Mouse (Mus musculus) hindbrain, embryonic 10.5 days (tissue): ENCODE measurements around the gene Epb41l1. TPM values are rescaled to one million over a fixed set of nuclear protein-coding genes. Genes with fewer than 3 reads are reported as not detected.

Source experiments
- DNase-seq: peaks from one replicate; pipeline ENCODE4 v3.0.0-alpha.2; 2017; ENCODE audit warnings: low spot score
- H3K27ac ChIP-seq: fragments of 300-500 bp; sonication (generic); 2 replicates; pipeline ENCODE4 v1.5.1; 2016; ENCODE audit warnings: mild to moderate bottlenecking, moderate library complexity
- H3K27me3 ChIP-seq: fragments of 300-500 bp; sonication (generic); 2 replicates; pipeline ENCODE4 v1.6.1; 2016; ENCODE audit warnings: mild to moderate bottlenecking; ENCODE audit not compliant: poor library complexity, insufficient read depth, severe bottlenecking
- H3K36me3 ChIP-seq: fragments of 300-500 bp; sonication (generic); 2 replicates; pipeline ENCODE4 v1.6.1; 2016; ENCODE audit warnings: mild to moderate bottlenecking, moderate library complexity
- H3K4me1 ChIP-seq: fragments of 300-500 bp; sonication (generic); replicated peaks from 2 replicates; pipeline ENCODE4 v1.6.1; 2016; ENCODE audit warnings: mild to moderate bottlenecking
- H3K4me3 ChIP-seq: fragments of 300-500 bp; sonication (generic); 2 replicates; pipeline ENCODE4 v1.5.1; 2016; ENCODE audit warnings: mild to moderate bottlenecking, moderate library complexity
- H3K9me3 ChIP-seq: fragments of 300-500 bp; sonication (generic); 2 replicates; pipeline ENCODE4 v1.6.1; 2016; ENCODE audit warnings: mild to moderate bottlenecking, moderate library complexity
- WGBS: fragments of 180-500 bp; shearing (Covaris S2); methylation state at CpG from one replicate; pipeline ENCODE4 v1.1.7; 2016; 5-methylcytosine and 5-hydroxymethylcytosine counted together
- polyA plus RNA-seq: library from polyadenylated mRNA; unstranded; fragments of >200 nt; fragmentation: Nextera tagmentation; extraction: Ambion mirVana; gene quantifications from 2 replicates; pipeline ENCODE4 v1.2.1, GENCODE M21; 2016

The Epb41l1 gene
- polyA plus RNA-seq, 1 experiment from 2014 or later, result 2.1 TPM

DNA sequence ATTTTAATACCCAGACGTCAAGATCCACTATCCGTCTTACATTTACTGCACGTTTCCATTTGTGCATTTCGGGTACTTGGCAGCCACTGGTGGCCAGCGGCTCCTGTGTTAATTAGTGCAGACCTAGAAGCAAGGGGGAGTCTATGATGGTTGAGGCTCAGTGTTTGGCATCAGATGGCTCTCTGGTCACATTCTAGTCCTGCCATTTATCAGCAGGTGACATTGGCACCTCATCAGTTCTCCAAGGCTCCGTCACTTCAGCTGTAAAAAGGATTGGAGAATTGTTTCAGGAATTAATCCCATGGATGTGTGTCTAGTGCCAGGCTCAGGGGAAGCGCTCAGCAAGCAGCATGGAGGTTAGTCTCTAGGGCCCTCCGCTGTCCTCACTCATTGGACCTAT is 51.6 kb downstream of the Epb41l1 start:
- DNase-seq, result no peak
- no peaks in the 10 kb centered on the region for H3K36me3 ChIP-seq
- H3K4me3 ChIP-seq, result no peak overlapping the region
- H3K27ac ChIP-seq, result no peak overlapping the region
- H3K27me3 ChIP-seq, result peaks cover 30% of the 10 kb centered on the region
- peaks cover 51% of the 10 kb centered on the region for H3K4me1 ChIP-seq
- 90% methylated on average over 8 of the region's 8 CpGs for WGBS
- no peaks in the 10 kb centered on the region for H3K9me3 ChIP-seq

DNA sequence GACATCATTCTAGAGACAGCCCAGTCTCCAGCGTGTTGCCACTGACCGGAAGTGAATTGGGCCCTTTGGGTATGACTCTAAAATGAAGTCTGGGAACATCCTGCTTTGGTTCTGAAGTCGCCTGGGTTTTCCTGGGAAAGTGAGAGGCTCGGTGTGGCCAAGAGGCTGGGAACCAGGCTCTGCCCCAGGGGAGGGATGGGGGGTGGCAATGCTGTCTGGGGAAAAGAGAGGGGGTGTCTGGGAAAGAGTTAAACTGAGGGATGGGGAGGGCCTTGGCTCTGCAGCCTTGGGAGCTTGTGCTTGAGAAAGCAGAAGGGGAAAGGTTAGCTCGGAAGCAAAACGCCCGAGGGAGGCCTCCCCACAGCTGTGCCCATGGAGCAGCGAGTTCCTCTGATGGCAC is 53.0 kb downstream of the Epb41l1 start:
- no peak overlapping the region for H3K27ac ChIP-seq
- no peaks in the 10 kb centered on the region for H3K36me3 ChIP-seq
- no peaks in the 10 kb centered on the region for H3K9me3 ChIP-seq
- peaks cover 37% of the 10 kb centered on the region for H3K27me3 ChIP-seq
- WGBS, result 71% methylated on average over 8 of the region's 8 CpGs
- no peak overlapping the region for H3K4me3 ChIP-seq
- H3K4me1 ChIP-seq, result peaks cover 62% of the 10 kb centered on the region
- DNase-seq, result no peak

DNA sequence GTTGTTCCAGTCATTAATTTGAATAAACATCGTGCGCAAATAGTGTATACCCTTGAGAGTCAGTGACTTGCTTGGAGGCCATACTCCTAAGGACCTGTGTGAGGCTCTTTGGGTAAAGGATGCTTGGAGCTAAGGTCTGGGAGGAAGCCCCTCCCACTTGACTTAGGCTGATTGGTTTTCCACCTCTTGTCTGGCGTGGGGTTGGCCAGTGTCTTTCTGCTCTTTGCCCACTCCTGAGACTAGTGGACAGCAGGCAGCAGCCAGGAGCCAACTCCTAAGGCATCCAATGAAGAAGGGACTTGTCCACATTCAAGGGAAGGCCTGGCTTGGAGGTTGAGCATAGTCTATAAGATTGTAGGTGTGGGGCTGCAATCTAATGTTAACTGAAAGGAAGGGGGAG is 53.4 kb downstream of the Epb41l1 start:
- WGBS, result 54% methylated on average over 3 of the region's 3 CpGs
- Histone ChIP-seq H3K36me3 (no peaks in the 10 kb centered on the region), H3K27me3 (peaks cover 37% of the 10 kb centered on the region), H3K4me3 (no peak overlapping the region), H3K4me1 (peaks cover 62% of the 10 kb centered on the region), H3K27ac (no peak overlapping the region), H3K9me3 (no peaks in the 10 kb centered on the region)
- no peak for DNase-seq

DNA sequence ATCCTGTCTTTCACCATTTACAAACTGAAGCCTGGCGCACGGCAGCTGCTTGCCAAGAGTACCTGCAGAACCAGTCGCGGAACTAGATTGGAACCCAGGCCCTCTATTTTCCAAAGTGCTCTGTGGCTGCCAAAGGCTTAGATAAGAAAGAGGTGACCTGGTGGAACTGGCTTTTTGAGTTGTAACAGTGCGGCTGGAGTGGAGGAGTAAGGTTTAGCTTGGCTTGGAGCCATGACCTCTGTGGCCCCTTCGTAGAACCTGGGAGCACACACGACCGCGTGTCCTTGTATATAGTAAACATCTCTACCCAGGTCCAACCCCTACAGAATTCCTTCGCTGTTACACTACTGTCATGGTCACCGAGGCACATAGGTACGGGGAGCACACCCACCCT is 54.2 kb downstream of the Epb41l1 start:
- Histone ChIP-seq H3K27ac (peak overlapping the region; percentile 91), H3K4me1 (peaks cover 60% of the 10 kb centered on the region), H3K27me3 (peaks cover 37% of the 10 kb centered on the region), H3K9me3 (no peaks in the 10 kb centered on the region), H3K4me3 (peak overlapping the region; percentile 78), H3K36me3 (no peaks in the 10 kb centered on the region)
- 32% methylated on average over 12 of the region's 12 CpGs for WGBS
- DNase-seq, result no peak

DNA sequence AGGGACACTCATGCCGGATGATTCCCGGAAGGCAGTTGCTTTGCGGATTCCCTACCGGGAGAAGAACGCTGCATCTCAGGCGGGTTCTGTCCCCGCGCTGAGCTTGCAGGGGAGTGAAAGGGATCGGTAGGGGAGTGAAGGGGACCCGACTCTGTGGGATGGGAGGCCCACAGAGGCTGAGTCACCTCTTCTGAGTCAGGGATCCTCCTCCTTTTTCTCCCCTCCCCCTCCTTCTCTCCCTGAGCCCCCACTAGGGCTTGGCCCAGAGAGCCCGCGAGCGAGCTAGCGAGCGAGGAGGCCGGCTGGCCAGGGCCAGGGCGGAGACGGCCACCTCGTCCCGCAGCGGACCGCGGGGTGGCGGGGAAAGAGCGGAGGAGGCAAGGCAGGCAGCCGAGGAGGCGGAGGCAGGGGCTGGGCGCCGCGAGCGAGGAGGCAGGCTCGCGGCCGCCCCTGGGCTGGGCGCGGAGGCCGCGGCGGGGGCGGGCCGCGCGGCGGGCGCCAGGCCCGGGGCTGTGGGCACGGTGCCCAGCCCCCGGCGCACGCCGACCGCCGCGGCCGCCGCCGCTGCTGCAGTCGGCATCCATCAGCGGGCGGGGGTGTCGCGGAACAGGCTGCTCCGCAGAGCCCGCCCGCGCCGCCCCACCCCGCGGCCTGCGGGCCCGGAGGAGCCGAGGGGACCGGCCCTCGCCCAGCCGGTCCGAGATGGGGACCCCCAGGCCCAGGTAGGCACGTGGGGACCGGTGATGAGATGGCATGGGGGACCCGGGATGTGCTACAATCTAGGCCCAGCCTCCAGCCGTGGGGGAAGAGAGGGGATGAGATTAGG is 54.8 kb downstream of the Epb41l1 start:
- Histone ChIP-seq H3K27ac (peak overlapping the region; percentile 91), H3K36me3 (no peaks in the 10 kb centered on the region), H3K27me3 (peaks cover 37% of the 10 kb centered on the region), H3K9me3 (no peaks in the 10 kb centered on the region), H3K4me1 (peaks cover 62% of the 10 kb centered on the region), H3K4me3 (peak overlapping the region; percentile 78)
- peak; percentile 77 for DNase-seq
- under 1% methylated on average over 80 of the region's 80 CpGs for WGBS

DNA sequence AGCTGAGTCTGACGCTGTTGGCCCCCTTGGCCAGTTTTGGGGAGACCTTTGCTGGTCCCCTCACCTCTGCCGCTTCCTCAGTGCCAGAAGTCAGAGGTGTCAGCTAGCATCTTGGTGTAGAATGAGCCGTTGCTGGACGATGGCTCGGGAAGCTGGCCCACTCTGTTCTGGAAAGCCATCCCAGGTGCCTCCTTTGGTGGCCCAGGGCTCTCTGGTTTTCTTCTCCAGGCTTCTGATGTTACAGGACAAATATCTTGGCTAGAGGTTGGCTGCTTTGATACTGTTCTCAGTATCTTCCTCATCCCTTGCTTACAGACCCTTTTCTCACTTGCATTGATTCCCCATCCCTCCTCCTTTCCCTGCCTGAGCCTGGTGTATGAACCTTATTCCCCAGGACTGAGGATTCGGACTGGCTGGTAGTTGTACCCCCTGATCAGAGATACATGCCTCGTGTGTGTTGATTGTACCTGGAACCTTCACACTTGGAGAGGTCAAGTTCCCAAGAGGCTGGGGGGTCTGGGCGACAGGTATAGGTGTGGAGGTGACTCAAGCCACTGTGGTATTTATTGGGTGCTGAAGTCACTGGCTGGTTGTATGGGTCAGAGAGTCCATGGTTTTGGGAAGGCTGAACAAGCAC is 55.5 kb downstream of the Epb41l1 start:
- Histone ChIP-seq H3K4me3 (peak overlapping the region; percentile 78), H3K4me1 (peaks cover 59% of the 10 kb centered on the region), H3K27ac (peak overlapping the region; percentile 91), H3K27me3 (peaks cover 37% of the 10 kb centered on the region), H3K36me3 (no peaks in the 10 kb centered on the region), H3K9me3 (no peaks in the 10 kb centered on the region)
- no peak for DNase-seq
- 25% methylated on average over 8 of the region's 8 CpGs for WGBS

DNA sequence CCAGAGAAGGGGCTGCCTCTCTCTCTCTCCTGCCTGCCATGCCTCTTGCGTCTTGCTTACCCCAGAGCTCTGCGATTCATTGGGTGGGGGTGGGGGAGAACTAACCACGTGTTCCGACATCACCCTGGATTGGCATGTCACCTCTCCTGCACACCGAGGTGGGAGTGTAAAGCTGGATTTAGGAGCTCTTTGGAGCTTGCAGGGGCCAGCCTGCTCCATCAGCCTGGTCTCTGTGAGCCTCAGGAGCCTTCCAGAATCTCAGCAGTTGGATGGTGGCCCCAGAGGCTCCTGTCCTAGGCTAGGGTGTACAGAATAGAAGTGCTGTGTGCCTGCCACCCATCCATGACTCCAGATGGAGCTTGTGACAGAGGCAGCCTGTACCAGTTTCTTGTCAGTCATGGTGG is 56.0 kb downstream of the Epb41l1 start:
- peaks cover 59% of the 10 kb centered on the region for H3K4me1 ChIP-seq
- H3K27me3 ChIP-seq, result peaks cover 37% of the 10 kb centered on the region
- WGBS, result 56% methylated on average over 5 of the region's 5 CpGs
- no peaks in the 10 kb centered on the region for H3K9me3 ChIP-seq
- H3K27ac ChIP-seq, result no peak overlapping the region
- DNase-seq, result no peak
- H3K4me3 ChIP-seq, result peak overlapping the region; percentile 78; the same call in 1 of the 2 replicates
- no peaks in the 10 kb centered on the region for H3K36me3 ChIP-seq

DNA sequence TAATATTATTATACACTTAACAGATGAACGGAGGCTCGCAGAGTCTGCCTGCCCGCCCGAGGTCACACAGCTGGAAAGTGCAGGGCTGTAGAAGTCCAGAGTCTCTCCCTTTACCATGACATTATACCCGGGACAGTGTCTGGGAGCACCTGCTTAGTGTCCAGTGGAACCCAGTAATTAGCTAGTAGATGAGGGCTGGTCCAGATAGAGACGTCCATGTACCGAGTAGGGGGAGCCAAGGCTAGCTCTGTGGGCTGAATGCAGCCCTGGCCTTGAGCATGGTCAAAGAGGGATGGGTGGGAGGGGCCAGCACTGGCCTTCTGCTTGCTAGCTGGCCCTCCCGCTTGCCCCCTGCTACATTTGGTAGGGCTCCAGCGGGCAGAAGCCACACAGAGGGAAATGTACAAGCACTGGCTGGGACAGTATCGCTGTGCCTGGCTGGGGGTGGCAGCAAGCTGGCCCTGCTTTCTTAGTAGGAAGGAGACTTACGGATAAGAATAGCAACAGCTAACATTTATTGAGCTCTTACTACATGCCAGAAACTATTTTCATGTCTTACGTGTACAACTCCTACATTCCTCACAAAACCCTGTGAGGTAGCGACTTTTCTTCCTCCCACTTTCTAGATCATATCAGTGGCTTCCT is 57.5 kb downstream of the Epb41l1 start:
- peaks cover 37% of the 10 kb centered on the region for H3K27me3 ChIP-seq
- H3K9me3 ChIP-seq, result no peaks in the 10 kb centered on the region
- H3K27ac ChIP-seq, result no peak overlapping the region
- no peak for DNase-seq
- H3K4me3 ChIP-seq, result no peak overlapping the region
- peaks cover 57% of the 10 kb centered on the region for H3K4me1 ChIP-seq
- WGBS, result 83% methylated on average over 13 of the region's 13 CpGs
- no peaks in the 10 kb centered on the region for H3K36me3 ChIP-seq

DNA sequence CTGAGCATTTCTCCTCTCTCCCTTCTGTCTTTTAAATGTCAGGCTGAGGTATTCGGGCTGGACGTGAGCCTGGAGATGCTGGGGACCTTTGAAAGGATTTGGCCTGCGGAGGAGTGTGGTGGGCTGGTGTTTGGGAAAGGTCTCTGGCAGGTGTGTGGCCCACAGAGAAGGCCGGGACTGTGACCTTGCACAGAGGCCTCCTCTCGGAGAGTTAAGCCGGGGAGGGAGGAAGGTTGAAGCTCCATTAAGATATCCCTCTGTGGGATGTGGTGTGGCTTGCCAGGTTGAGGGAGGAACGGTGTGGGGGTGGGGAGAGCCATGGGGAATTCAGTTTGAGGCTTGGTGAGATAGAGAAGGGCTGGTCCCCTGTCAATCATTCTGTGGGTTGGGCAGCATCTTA is 59.1 kb downstream of the Epb41l1 start:
- WGBS, result 68% methylated on average over 7 of the region's 7 CpGs
- peaks cover 11% of the 10 kb centered on the region for H3K9me3 ChIP-seq
- H3K27me3 ChIP-seq, result peaks cover 36% of the 10 kb centered on the region
- no peak overlapping the region for H3K27ac ChIP-seq
- no peak for DNase-seq
- H3K4me3 ChIP-seq, result no peak overlapping the region
- H3K36me3 ChIP-seq, result peaks cover 9% of the 10 kb centered on the region; the same call in 1 of the 2 replicates
- H3K4me1 ChIP-seq, result peaks cover 43% of the 10 kb centered on the region

DNA sequence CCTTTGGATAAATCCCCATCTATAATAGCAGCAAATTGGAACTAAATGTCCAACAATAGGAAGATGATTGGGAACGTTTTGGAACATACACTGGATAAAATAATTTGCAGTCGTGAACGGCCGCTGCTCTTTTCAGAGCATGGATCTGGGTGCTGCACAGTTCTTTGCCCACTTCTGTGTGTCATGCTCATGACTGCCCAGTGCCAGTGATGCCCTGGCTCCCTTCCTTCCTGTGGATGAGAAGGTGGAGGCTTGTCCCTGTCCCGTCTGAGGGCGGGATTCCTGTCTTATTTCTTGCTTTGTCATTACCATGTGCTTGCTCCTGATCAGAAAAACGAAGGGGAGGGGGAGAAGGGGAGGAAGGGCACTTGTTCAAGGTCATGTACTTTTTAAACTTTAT is 59.6 kb downstream of the Epb41l1 start:
- Histone ChIP-seq H3K27ac (no peak overlapping the region), H3K36me3 (peaks cover 9% of the 10 kb centered on the region; the same call in 1 of the 2 replicates), H3K9me3 (peaks cover 11% of the 10 kb centered on the region), H3K4me3 (no peak overlapping the region), H3K4me1 (peaks cover 39% of the 10 kb centered on the region), H3K27me3 (peaks cover 37% of the 10 kb centered on the region)
- WGBS, result 89% methylated on average over 7 of the region's 7 CpGs
- DNase-seq, result no peak

DNA sequence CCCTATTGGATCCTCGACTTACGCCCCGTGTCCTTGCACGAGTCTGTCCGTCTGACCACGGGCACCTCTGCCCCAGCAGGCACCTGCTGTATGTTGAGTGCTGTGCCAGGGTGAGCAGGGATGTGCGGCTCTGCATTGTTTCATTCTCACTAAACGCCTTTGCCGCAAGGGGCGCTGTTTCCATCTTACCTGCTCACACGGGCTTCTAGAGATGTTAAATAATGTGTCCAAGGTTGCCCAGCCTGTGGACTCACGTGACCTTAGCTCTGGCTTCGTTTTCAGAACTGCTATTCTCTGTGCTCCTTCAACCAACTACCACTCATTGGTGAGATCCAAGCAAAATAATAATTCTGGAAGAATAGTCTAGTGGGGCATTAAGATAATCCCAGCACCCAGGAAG is 61.6 kb downstream of the Epb41l1 start:
- Histone ChIP-seq H3K4me1 (peaks cover 25% of the 10 kb centered on the region), H3K4me3 (no peak overlapping the region), H3K36me3 (peaks cover 9% of the 10 kb centered on the region; the same call in 1 of the 2 replicates), H3K27ac (no peak overlapping the region), H3K9me3 (peaks cover 11% of the 10 kb centered on the region), H3K27me3 (peaks cover 24% of the 10 kb centered on the region)
- peak; percentile 48 for DNase-seq
- 32% methylated on average over 13 of the region's 13 CpGs for WGBS

DNA sequence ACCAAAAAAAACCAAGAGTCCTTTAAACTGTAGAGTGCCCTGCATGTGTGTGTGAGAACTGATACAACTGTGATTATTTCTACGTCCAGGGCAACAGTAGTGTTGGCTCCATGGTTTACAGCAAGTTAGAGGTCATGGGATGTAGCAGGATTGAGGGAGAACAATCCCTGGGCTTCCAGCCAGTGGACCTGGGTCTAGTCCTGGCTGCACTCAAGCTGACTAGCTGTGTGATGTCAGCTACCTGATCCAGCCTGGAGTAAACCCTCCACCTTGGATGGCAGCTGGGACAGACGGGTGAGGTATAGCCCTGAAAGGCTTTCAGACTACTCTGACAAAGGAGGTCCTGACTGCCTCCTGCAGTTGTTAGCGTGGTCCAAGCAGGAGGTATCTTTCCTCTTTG is 62.1 kb downstream of the Epb41l1 start:
- H3K9me3 ChIP-seq, result peaks cover 11% of the 10 kb centered on the region
- peaks cover 9% of the 10 kb centered on the region; the same call in 1 of the 2 replicates for H3K36me3 ChIP-seq
- no peak overlapping the region for H3K27ac ChIP-seq
- H3K4me1 ChIP-seq, result peaks cover 25% of the 10 kb centered on the region
- no peak overlapping the region for H3K4me3 ChIP-seq
- no peak for DNase-seq
- WGBS, result 86% methylated on average over 3 of the region's 3 CpGs
- peaks cover 19% of the 10 kb centered on the region for H3K27me3 ChIP-seq

DNA sequence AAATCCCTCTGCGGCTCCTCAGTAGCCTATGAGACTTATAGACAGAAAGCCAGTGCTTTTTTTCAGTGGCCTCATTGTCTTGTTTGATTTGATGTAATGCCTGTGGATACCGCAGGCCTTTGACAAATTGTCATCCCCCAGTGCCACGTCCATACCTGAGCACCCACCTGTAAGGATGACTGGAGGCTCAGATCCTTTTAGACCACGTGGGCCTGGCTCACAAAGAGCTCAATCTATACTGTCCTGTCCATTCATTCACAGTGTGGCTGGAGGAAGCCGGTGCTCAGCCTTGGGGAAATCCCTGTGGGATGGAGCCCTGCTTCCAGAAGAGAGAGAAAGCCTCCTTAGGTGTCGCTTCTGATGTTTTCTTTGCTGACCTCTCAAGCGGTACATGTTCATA is 62.5 kb downstream of the Epb41l1 start:
- Histone ChIP-seq H3K4me1 (peaks cover 25% of the 10 kb centered on the region), H3K36me3 (peaks cover 9% of the 10 kb centered on the region; the same call in 1 of the 2 replicates), H3K4me3 (no peak overlapping the region), H3K27ac (no peak overlapping the region), H3K9me3 (peaks cover 11% of the 10 kb centered on the region), H3K27me3 (peaks cover 17% of the 10 kb centered on the region)
- no peak for DNase-seq
- 82% methylated on average over 7 of the region's 7 CpGs for WGBS
